Mouse (Mus musculus) ES-E14 (cell line): Measurements from ENCODE around the gene Elavl4. TPM values are rescaled to one million over a fixed set of nuclear protein-coding genes. Genes with fewer than 3 reads are reported as not detected.

Source experiments
- DNase-seq: peaks from one replicate; pipeline ENCODE4 v3.0.0-alpha.2; 2013; ENCODE audit warnings: low read depth, low spot score
- H3K27ac ChIP-seq: 2 replicates; pipeline ENCODE4 v1.5.1; 2012; ENCODE audit warnings: low read depth, mild to moderate bottlenecking, low read length, moderate library complexity, mixed read lengths; ENCODE audit not compliant: poor library complexity, insufficient read depth, severe bottlenecking
- H3K36me3 ChIP-seq: 2 replicates; pipeline ENCODE4 v1.6.1; 2012; ENCODE audit warnings: mild to moderate bottlenecking, low read length, moderate library complexity, mixed read lengths; ENCODE audit not compliant: control insufficient read depth, poor library complexity, insufficient read depth, severe bottlenecking
- H3K4me1 ChIP-seq, 2 experiments: fragments of 150-350 bp in 1 of 2; sonication (generic) in 1 of 2; 2 replicates each; pipeline ENCODE4 v1.6.1; 2012; ENCODE audit warnings: low read length in 2 of 2, mild to moderate bottlenecking in 1 of 2, mixed read lengths in 1 of 2; ENCODE audit not compliant: control insufficient read depth in 2 of 2, insufficient read depth in 2 of 2, poor library complexity in 1 of 2
- H3K4me3 ChIP-seq, 2 experiments: fragments of 150-350 bp in 1 of 2; sonication (generic) in 1 of 2; 2 replicates each; pipeline ENCODE4 v1.5.1; 2012; ENCODE audit warnings: low read length in 2 of 2, low read depth in 1 of 2, mild to moderate bottlenecking in 1 of 2, mixed read lengths in 1 of 2; ENCODE audit not compliant: insufficient read depth in 1 of 2, poor library complexity in 1 of 2, severe bottlenecking in 1 of 2
- H3K9ac ChIP-seq: 2 replicates; pipeline ENCODE4 v1.6.1; 2012; ENCODE audit warnings: low read depth, mild to moderate bottlenecking, low read length, mixed read lengths; ENCODE audit not compliant: poor library complexity, insufficient read depth, severe bottlenecking
- H3K9me3 ChIP-seq: fragments of 150-350 bp; sonication (generic); 2 replicates; pipeline ENCODE4 v1.6.1; 2012; ENCODE audit warnings: low read depth, mild to moderate bottlenecking, low read length; ENCODE audit not compliant: control insufficient read depth, insufficient read depth
- CHD2 ChIP-seq: IDR thresholded peaks from 2 replicates; pipeline ENCODE4 v1.6.1; 2014; ENCODE audit warnings: mild to moderate bottlenecking, low read depth, low read length, inconsistent platforms
- HCFC1 ChIP-seq: IDR thresholded peaks from 2 replicates; pipeline ENCODE4 v1.6.1; 2012; ENCODE audit warnings: low read length, inconsistent platforms, borderline replicate concordance; ENCODE audit not compliant: insufficient read depth
- MAFK ChIP-seq: IDR thresholded peaks from 2 replicates; pipeline ENCODE4 v1.6.1; 2014; ENCODE audit warnings: mild to moderate bottlenecking, low read depth, low read length, inconsistent platforms; ENCODE audit not compliant: insufficient read depth
- ZC3H11A ChIP-seq: IDR thresholded peaks from 2 replicates; pipeline ENCODE4 v1.6.1; 2012; ENCODE audit warnings: low read depth, mild to moderate bottlenecking, inconsistent platforms, low read length, borderline replicate concordance
- ZNF384 ChIP-seq: IDR thresholded peaks from 2 replicates; pipeline ENCODE4 v1.6.1; 2012; ENCODE audit warnings: low read depth, low read length, inconsistent platforms
- in situ Hi-C, 2 experiments: fragments of 600-800 bp; cut with MboI; formaldehyde crosslinking; loops; one replicate each; pipeline ENCODE4 v1.15.1; 2025; ENCODE audit warnings: low sequenced_read_pairs in 2 of 2, inconsistent platforms in 1 of 2; ENCODE audit not compliant: unreplicated experiment in 2 of 2
- total RNA-seq: library from RNA; depleted of rRNA; stranded (reverse); fragments of 300-350 nt; gene quantifications from 2 replicates; pipeline ENCODE4 v1.2.3, GENCODE M21; 2012

The Elavl4 gene
- total RNA-seq, 1 experiment = 1.8 TPM

- in situ Hi-C loops = no loop called here
- no peak overlapping the region for H3K27ac ChIP-seq
Measured at GRCm38 (mm10) chr4:110198600-110198999, 153.1 kb downstream of the Elavl4 start.

GRCm38 (mm10) chr4:110177263-110177662 is 174.4 kb downstream of the Elavl4 start:
- no peak for DNase-seq
- TF ChIP-seq ZNF384 = no peak
- no peak for TF ChIP-seq CHD2
- TF ChIP-seq MAFK = no peak
- TF ChIP-seq ZC3H11A = no peak
- Histone ChIP-seq H3K4me1 (no peaks in the 10 kb centered on the region), H3K4me3 (no peak overlapping the region), H3K9me3 (no peaks in the 10 kb centered on the region), H3K9ac (no peak overlapping the region), H3K36me3 (no peaks in the 10 kb centered on the region), H3K27ac (no peak overlapping the region)
- in situ Hi-C loops = no loop called here

More at GRCm38 (mm10) chr4:110198600-110198999, 153.1 kb downstream of the Elavl4 start:
- no peaks in the 10 kb centered on the region for H3K4me1 ChIP-seq
- H3K9ac ChIP-seq = no peak overlapping the region
- no peaks in the 10 kb centered on the region for H3K36me3 ChIP-seq
- no peak overlapping the region for H3K4me3 ChIP-seq
- TF ChIP-seq HCFC1 (no peak), ZNF384 (no peak), MAFK (no peak), ZC3H11A (no peak), CHD2 (no peak)
- no peaks in the 10 kb centered on the region for H3K9me3 ChIP-seq
- DNase-seq = no peak

GRCm38 (mm10) chr4:110172028-110172427 is 179.7 kb downstream of the Elavl4 start:
- Histone ChIP-seq H3K27ac (no peak overlapping the region), H3K36me3 (no peaks in the 10 kb centered on the region), H3K9ac (no peak overlapping the region), H3K4me1 (no peaks in the 10 kb centered on the region), H3K9me3 (no peaks in the 10 kb centered on the region), H3K4me3 (no peak overlapping the region)
- TF ChIP-seq CHD2 = no peak
- TF ChIP-seq ZNF384 = no peak
- no peak for TF ChIP-seq ZC3H11A
- TF ChIP-seq HCFC1 = no peak
- TF ChIP-seq MAFK = no peak
- no peak for DNase-seq
- in situ Hi-C loops = no loop called here

- Histone ChIP-seq H3K27ac (no peak overlapping the region), H3K36me3 (no peaks in the 10 kb centered on the region), H3K9ac (no peak overlapping the region), H3K9me3 (no peaks in the 10 kb centered on the region), H3K4me1 (no peaks in the 10 kb centered on the region), H3K4me3 (no peak overlapping the region)
- TF ChIP-seq ZC3H11A = no peak
- no peak for TF ChIP-seq ZNF384
- DNase-seq = no peak
- in situ Hi-C loops = no loop called here
Measured at GRCm38 (mm10) chr4:110165217-110165616, 186.5 kb downstream of the Elavl4 start.

- Histone ChIP-seq H3K4me3 (no peak overlapping the region), H3K36me3 (no peaks in the 10 kb centered on the region), H3K9me3 (no peaks in the 10 kb centered on the region), H3K9ac (no peak overlapping the region), H3K27ac (no peak overlapping the region), H3K4me1 (no peaks in the 10 kb centered on the region)
- TF ChIP-seq ZNF384 (no peak), MAFK (no peak), ZC3H11A (no peak), HCFC1 (no peak), CHD2 (no peak)
- in situ Hi-C loops = no loop called here
- DNase-seq = no peak
Measured at GRCm38 (mm10) chr4:110161600-110161999, 190.1 kb downstream of the Elavl4 start.
